Mouse (Mus musculus) heart, embryonic 11.5 days (tissue): ENCODE measurements at regions not wholly inside any gene's neighbourhood (a gene's known extent, or its start where the extent isn't known, plus 50 kb on each side); places are given as distances from the start of the nearest gene placed in this dataset.

Source experiments
- ATAC-seq: fragments of 200-750 bp; cut with Nextera tagmentation; replicated peaks from 2 replicates; pipeline ENCODE4 v1.8.0; 2017; ENCODE audit warnings: moderate library complexity; ENCODE audit not compliant: insufficient number of reproducible peaks, low FRiP score, low TSS enrichment
- H3K27ac ChIP-seq: fragments of 300-500 bp; sonication (generic); 2 replicates; pipeline ENCODE4 v1.5.1; 2014; ENCODE audit warnings: mild to moderate bottlenecking, low read depth, low read length
- H3K27me3 ChIP-seq: fragments of 300-500 bp; sonication (generic); 2 replicates; pipeline ENCODE4 v1.6.1; 2014; ENCODE audit warnings: mild to moderate bottlenecking, low read length, mixed read lengths; ENCODE audit not compliant: control insufficient read depth, insufficient read depth
- H3K36me3 ChIP-seq: fragments of 300-500 bp; sonication (generic); 2 replicates; pipeline ENCODE4 v1.6.1; 2014; ENCODE audit warnings: mild to moderate bottlenecking, low read length, moderate library complexity, mixed read lengths; ENCODE audit not compliant: control insufficient read depth, insufficient read depth
- H3K4me1 ChIP-seq: fragments of 300-500 bp; sonication (generic); 2 replicates; pipeline ENCODE4 v1.6.1; 2014; ENCODE audit warnings: low read length; ENCODE audit not compliant: control insufficient read depth, insufficient read depth
- H3K4me2 ChIP-seq: fragments of 300-500 bp; sonication (generic); 2 replicates; pipeline ENCODE4 v1.6.1; 2014; ENCODE audit warnings: mild to moderate bottlenecking, moderate library complexity
- H3K4me3 ChIP-seq: fragments of 300-500 bp; sonication (generic); 2 replicates; pipeline ENCODE4 v1.5.1; 2014; ENCODE audit warnings: low read depth, low read length
- H3K9ac ChIP-seq: fragments of 300-500 bp; sonication (generic); 2 replicates; pipeline ENCODE4 v1.6.1; 2014; ENCODE audit warnings: mild to moderate bottlenecking, low read depth, low read length, moderate library complexity
- H3K9me3 ChIP-seq: fragments of 300-500 bp; sonication (generic); replicated peaks from 2 replicates; pipeline ENCODE4 v1.6.1; 2016; ENCODE audit warnings: low read length; ENCODE audit not compliant: control insufficient read depth
- WGBS: fragments of 180-500 bp; shearing (Covaris S2); extraction: QIAGEN DNeasy Blood & Tissue Kit; methylation state at CpG from one replicate; pipeline ENCODE4 v1.1.7; 2014; ENCODE audit not compliant: insufficient replicate concordance; 5-methylcytosine and 5-hydroxymethylcytosine counted together

- no peak overlapping the region for H3K27ac ChIP-seq
- H3K4me3 ChIP-seq, result no peak overlapping the region
- H3K27me3 ChIP-seq, result no peaks in the 10 kb centered on the region
- H3K9ac ChIP-seq, result no peak overlapping the region
- ATAC-seq, result no peak
- no peaks in the 10 kb centered on the region for H3K4me1 ChIP-seq
- 74% methylated on average over 2 of the region's 2 CpGs for WGBS
- no peaks in the 10 kb centered on the region for H3K36me3 ChIP-seq
- no peak overlapping the region for H3K4me2 ChIP-seq
- H3K9me3 ChIP-seq, result no peaks in the 10 kb centered on the region
Measured at GRCm38 (mm10) chr6:95006485-95006884, 110.6 kb upstream of the Kbtbd8 start.

- Histone ChIP-seq H3K27me3 (no peaks in the 10 kb centered on the region), H3K9ac (no peak overlapping the region), H3K4me2 (no peak overlapping the region), H3K27ac (no peak overlapping the region), H3K9me3 (no peaks in the 10 kb centered on the region), H3K4me1 (no peaks in the 10 kb centered on the region), H3K36me3 (no peaks in the 10 kb centered on the region), H3K4me3 (no peak overlapping the region)
- WGBS, result 65% methylated on average over 3 of the region's 3 CpGs
- ATAC-seq, result no peak
Measured at GRCm38 (mm10) chr6:95003716-95004115, 113.3 kb upstream of the Kbtbd8 start.

- H3K9me3 ChIP-seq, result no peaks in the 10 kb centered on the region
- no peaks in the 10 kb centered on the region for H3K4me1 ChIP-seq
- no peak overlapping the region for H3K27ac ChIP-seq
- H3K27me3 ChIP-seq, result no peaks in the 10 kb centered on the region
- no peaks in the 10 kb centered on the region for H3K36me3 ChIP-seq
- 64% methylated on average over 4 of the region's 4 CpGs for WGBS
- no peak overlapping the region for H3K4me3 ChIP-seq
- H3K4me2 ChIP-seq, result no peak overlapping the region
- ATAC-seq, result no peak
- H3K9ac ChIP-seq, result no peak overlapping the region
Measured at GRCm38 (mm10) chr6:94999562-94999961, 117.5 kb upstream of the Kbtbd8 start.

- Histone ChIP-seq H3K27me3 (no peaks in the 10 kb centered on the region), H3K4me3 (no peak overlapping the region), H3K9me3 (no peaks in the 10 kb centered on the region), H3K27ac (no peak overlapping the region), H3K36me3 (no peaks in the 10 kb centered on the region), H3K4me2 (no peak overlapping the region), H3K4me1 (no peaks in the 10 kb centered on the region), H3K9ac (no peak overlapping the region)
- ATAC-seq, result no peak
- 79% methylated on average over 6 of the region's 6 CpGs for WGBS
Measured at GRCm38 (mm10) chr6:94999002-94999401, 118.0 kb upstream of the Kbtbd8 start.

GRCm38 (mm10) chr6:94998371-94998770, 118.7 kb upstream of the Kbtbd8 start:
- WGBS, result 75% methylated on average over 2 of the region's 2 CpGs
- Histone ChIP-seq H3K4me1 (no peaks in the 10 kb centered on the region), H3K4me2 (no peak overlapping the region), H3K27me3 (no peaks in the 10 kb centered on the region), H3K9me3 (no peaks in the 10 kb centered on the region), H3K27ac (no peak overlapping the region), H3K36me3 (no peaks in the 10 kb centered on the region), H3K4me3 (no peak overlapping the region), H3K9ac (no peak overlapping the region)
- no peak for ATAC-seq

- H3K4me3 ChIP-seq, result no peak overlapping the region
- no peak overlapping the region for H3K9ac ChIP-seq
- no peak for ATAC-seq
- H3K27ac ChIP-seq, result no peak overlapping the region
- 84% methylated on average over 1 of the region's 1 CpGs for WGBS
- no peaks in the 10 kb centered on the region for H3K9me3 ChIP-seq
- no peaks in the 10 kb centered on the region for H3K27me3 ChIP-seq
- H3K4me1 ChIP-seq, result no peaks in the 10 kb centered on the region
- no peak overlapping the region for H3K4me2 ChIP-seq
- H3K36me3 ChIP-seq, result no peaks in the 10 kb centered on the region
Measured at GRCm38 (mm10) chr6:94994376-94994775, 122.7 kb upstream of the Kbtbd8 start.

- Histone ChIP-seq H3K27me3 (no peaks in the 10 kb centered on the region), H3K9me3 (no peaks in the 10 kb centered on the region), H3K4me2 (no peak overlapping the region), H3K27ac (no peak overlapping the region), H3K36me3 (no peaks in the 10 kb centered on the region), H3K4me1 (no peaks in the 10 kb centered on the region), H3K9ac (no peak overlapping the region), H3K4me3 (no peak overlapping the region)
- 49% methylated on average over 5 of the region's 5 CpGs for WGBS
- no peak for ATAC-seq
Measured at GRCm38 (mm10) chr6:94987427-94987826, 129.6 kb upstream of the Kbtbd8 start.

- Histone ChIP-seq H3K36me3 (no peaks in the 10 kb centered on the region), H3K4me2 (no peak overlapping the region), H3K9ac (no peak overlapping the region), H3K27ac (no peak overlapping the region), H3K9me3 (no peaks in the 10 kb centered on the region), H3K4me3 (no peak overlapping the region), H3K4me1 (no peaks in the 10 kb centered on the region), H3K27me3 (no peaks in the 10 kb centered on the region)
- WGBS, result 16% methylated on average over 4 of the region's 4 CpGs
- ATAC-seq, result no peak
Measured at GRCm38 (mm10) chr6:94986346-94986745, 130.7 kb upstream of the Kbtbd8 start.

- no peak for ATAC-seq
- 80% methylated on average over 3 of the region's 3 CpGs for WGBS
- H3K27me3 ChIP-seq, result no peaks in the 10 kb centered on the region
- no peak overlapping the region for H3K27ac ChIP-seq
- no peaks in the 10 kb centered on the region for H3K4me1 ChIP-seq
- no peak overlapping the region for H3K4me2 ChIP-seq
- no peaks in the 10 kb centered on the region for H3K36me3 ChIP-seq
- H3K9me3 ChIP-seq, result no peaks in the 10 kb centered on the region
- H3K4me3 ChIP-seq, result no peak overlapping the region
- no peak overlapping the region for H3K9ac ChIP-seq
Measured at GRCm38 (mm10) chr6:94984411-94984895, 132.6 kb upstream of the Kbtbd8 start.
